ENCODE assay signal across 7 mouse cellular contexts in the genomic region with DNA sequence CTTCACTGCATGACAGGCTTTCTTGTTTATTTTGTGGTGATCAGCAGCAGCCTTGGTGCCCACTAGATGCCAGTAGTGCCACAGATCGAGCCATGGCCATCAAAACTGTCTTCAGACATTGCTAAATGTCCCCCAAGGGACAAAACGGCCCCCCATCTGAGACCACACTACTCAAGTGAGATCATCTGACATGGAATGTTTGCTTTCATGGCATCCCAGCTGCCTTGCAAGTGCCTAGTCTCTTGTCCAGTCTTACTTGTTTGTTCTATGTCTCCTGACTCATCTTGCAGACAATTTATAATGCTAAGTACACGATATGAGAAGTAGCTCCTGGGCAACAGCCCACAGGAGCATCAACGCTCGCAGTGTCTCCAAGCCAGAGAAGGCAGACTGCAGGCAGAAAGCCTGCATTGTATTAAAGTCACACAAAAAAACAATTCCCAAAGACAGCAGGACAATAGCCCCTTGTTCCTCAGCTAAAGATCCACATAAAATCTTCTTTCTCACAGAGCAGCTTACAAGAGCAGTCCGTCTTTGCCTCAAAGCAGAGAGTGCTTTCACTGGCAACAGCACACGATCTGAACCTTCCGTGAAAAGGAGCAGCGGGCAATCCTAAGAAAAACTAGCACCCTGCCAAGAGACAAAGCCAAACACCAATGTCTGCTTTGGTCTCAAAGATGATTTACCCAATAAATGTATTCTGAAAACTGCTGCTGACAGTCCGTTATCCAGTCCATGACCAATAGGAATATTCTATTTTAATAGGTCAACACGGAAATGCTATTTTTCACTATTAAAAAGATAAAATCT.
A peak's percentile ranks its signal among the peaks of the same experiment; 100 is the strongest.
DNase-seq lines count a peak whose midpoint lies in the region; ATAC-seq and TF ChIP-seq lines count a peak whose summit lies in the region.

No protein-coding gene starts in this region.

- H3K4me1 ChIP-seq in liver, postnatal 0 days (ENCODE audit: insufficient read depth): peaks cover 6% of the 10 kb centered on the region; the same call in 1 of the 2 replicates
- H3K4me1 ChIP-seq in liver, embryonic 11.5 days (replicated peaks; ENCODE audit: control insufficient read depth, insufficient read depth, low read length): no peaks in the 10 kb centered on the region
- peaks cover 8% of the 10 kb centered on the region for H3K4me1 ChIP-seq in cerebellum, adult 2 months (ENCODE audit: control insufficient read depth, insufficient read depth, low read length)
- H3K4me1 ChIP-seq in hindbrain, embryonic 11.5 days (replicated peaks; ENCODE audit: control insufficient read depth, insufficient read depth, low read length): no peaks in the 10 kb centered on the region
- H3K4me1 ChIP-seq in midbrain, embryonic 10.5 days: peaks cover 11% of the 10 kb centered on the region

- no peaks in the 10 kb centered on the region for H3K27me3 ChIP-seq in liver, postnatal 0 days (ENCODE audit: insufficient read depth, low read length)
- H3K27me3 ChIP-seq in liver, embryonic 11.5 days (replicated peaks; ENCODE audit: control insufficient read depth, insufficient read depth, low read length): no peaks in the 10 kb centered on the region
- H3K27me3 ChIP-seq in cerebellum, adult 2 months (ENCODE audit: control insufficient read depth, insufficient read depth, low read length): no peaks in the 10 kb centered on the region
- H3K27me3 ChIP-seq in hindbrain, embryonic 11.5 days (ENCODE audit: control insufficient read depth, insufficient read depth, low read length): no peaks in the 10 kb centered on the region
- peaks cover 5% of the 10 kb centered on the region; the same call in 1 of the 2 replicates for H3K27me3 ChIP-seq in midbrain, embryonic 10.5 days (ENCODE audit: low read depth, poor library complexity, severe bottlenecking)

- no peak for TF ChIP-seq EP300 in liver, postnatal 0 days (IDR thresholded peaks at IDR 0.05; ENCODE audit: low read depth)

- TF ChIP-seq POLR2A in cerebellum, adult 2 months (IDR thresholded peaks at IDR 0.05; ENCODE audit: borderline replicate concordance, insufficient read depth, low read length): no peak

- H3K36me3 ChIP-seq in liver, postnatal 0 days (replicated peaks; ENCODE audit: insufficient read depth, low read length): peaks cover 14% of the 10 kb centered on the region; the same call in 1 of the 2 replicates
- no peaks in the 10 kb centered on the region; the same call in 1 of the 2 replicates for H3K36me3 ChIP-seq in liver, embryonic 11.5 days (ENCODE audit: control insufficient read depth, insufficient read depth, low read length)
- 0 out of 2 replicates have a peak, but pooled peaks cover 5% of the 10 kb centered on the region for H3K36me3 ChIP-seq in hindbrain, embryonic 11.5 days (ENCODE audit: control insufficient read depth, insufficient read depth, low read length)
- peaks cover 19% of the 10 kb centered on the region for H3K36me3 ChIP-seq in midbrain, embryonic 10.5 days

- no peak for DNase-seq in liver, postnatal 0 days
- no peak for DNase-seq in liver, embryonic 11.5 days (ENCODE audit: low spot score)
- peak; percentile 31 to 46 for DNase-seq in cerebellum, adult 2 months
- DNase-seq in hindbrain, embryonic 11.5 days (ENCODE audit: low spot score): peak; percentile 40
- no peak for DNase-seq in midbrain, embryonic 10.5 days (ENCODE audit: low spot score)
- no peak for DNase-seq in ovary, postnatal 10 days (ENCODE audit: low spot score)

- no peak overlapping the region for H3K9ac ChIP-seq in liver, postnatal 0 days (replicated peaks)
- H3K9ac ChIP-seq in liver, embryonic 11.5 days (ENCODE audit: low read depth, low read length): no peak overlapping the region
- H3K9ac ChIP-seq in hindbrain, embryonic 11.5 days (ENCODE audit: low read depth, low read length): no peak overlapping the region

- H3K9me3 ChIP-seq in liver, postnatal 0 days (ENCODE audit: low read length): no peaks in the 10 kb centered on the region
- no peaks in the 10 kb centered on the region for H3K9me3 ChIP-seq in liver, embryonic 11.5 days (ENCODE audit: control insufficient read depth, low read length)
- no peaks in the 10 kb centered on the region for H3K9me3 ChIP-seq in hindbrain, embryonic 11.5 days (ENCODE audit: control insufficient read depth, low read length)
- no peaks in the 10 kb centered on the region for H3K9me3 ChIP-seq in midbrain, embryonic 10.5 days (replicated peaks)

- H3K27ac ChIP-seq in liver, postnatal 0 days (ENCODE audit: low read depth): no peak overlapping the region
- H3K27ac ChIP-seq in liver, embryonic 11.5 days (ENCODE audit: low read depth, low read length): no peak overlapping the region
- peak overlapping the region; percentile 97; the same call in 1 of the 2 replicates for H3K27ac ChIP-seq in cerebellum, adult 2 months (ENCODE audit: insufficient read depth, low read length)
- H3K27ac ChIP-seq in hindbrain, embryonic 11.5 days (ENCODE audit: low read depth, low read length): peak overlapping the region; percentile 60; the same call in 1 of the 2 replicates
- H3K27ac ChIP-seq in midbrain, embryonic 10.5 days (replicated peaks): peak overlapping the region; percentile 28

- no peak overlapping the region for H3K4me3 ChIP-seq in liver, postnatal 0 days (ENCODE audit: low read depth, low read length)
- H3K4me3 ChIP-seq in liver, embryonic 11.5 days (ENCODE audit: low read depth, low read length): no peak overlapping the region
- H3K4me3 ChIP-seq in cerebellum, adult 2 months (replicated peaks; ENCODE audit: insufficient read depth, low read depth, low read length): no peak overlapping the region
- no peak overlapping the region for H3K4me3 ChIP-seq in hindbrain, embryonic 11.5 days (ENCODE audit: low read depth, low read length)
- H3K4me3 ChIP-seq in midbrain, embryonic 10.5 days: no peak overlapping the region

- ATAC-seq in liver, postnatal 0 days: no peak
- no peak for ATAC-seq in liver, embryonic 11.5 days (replicated peaks; ENCODE audit: low FRiP score)
- ATAC-seq in hindbrain, embryonic 11.5 days (ENCODE audit: low FRiP score): peak; percentile 70
- no peak for ATAC-seq in erythroblast, adult 5-6 weeks (replicated peaks; ENCODE audit: low FRiP score, poor library complexity, severe bottlenecking)

- 79% methylated on average over 11 of the region's 11 CpGs for WGBS in liver, postnatal 0 days (ENCODE audit: insufficient replicate concordance)
- WGBS in liver, embryonic 11.5 days: 80% methylated on average over 11 of the region's 11 CpGs
- 19% methylated on average over 11 of the region's 11 CpGs for WGBS in cerebellum, adult 2 months
- WGBS in hindbrain, embryonic 11.5 days: 34% methylated on average over 11 of the region's 11 CpGs
- 48% methylated on average over 11 of the region's 11 CpGs for WGBS in midbrain, embryonic 10.5 days

- peak; percentile 39; the same call in 1 of the 2 replicates for TF ChIP-seq CTCF in liver, postnatal 0 days (IDR thresholded peaks at IDR 0.05; ENCODE audit: low read depth)
- peak; percentile 59 for TF ChIP-seq CTCF in cerebellum, adult 2 months (IDR thresholded peaks at IDR 0.05; ENCODE audit: borderline replicate concordance, insufficient read depth, low read depth, low read length)

- H3K4me2 ChIP-seq in liver, postnatal 0 days (ENCODE audit: low read depth, low read length): no peak overlapping the region
- no peak overlapping the region for H3K4me2 ChIP-seq in liver, embryonic 11.5 days
- no peak overlapping the region for H3K4me2 ChIP-seq in hindbrain, embryonic 11.5 days (replicated peaks; ENCODE audit: low read depth, low read length)

Comparison
In these comparisons a context has a peak if more than half of its experiments do, and no peak if none do; other contexts are left out.
1. DNase-seq: peak in cerebellum, adult 2 months (2 of 2) and hindbrain, embryonic 11.5 days (single experiment); none in liver, postnatal 0 days (single experiment), liver, embryonic 11.5 days (single experiment), midbrain, embryonic 10.5 days (single experiment) and ovary, postnatal 10 days (single experiment).
2. H3K27ac ChIP-seq: peak in cerebellum, adult 2 months (single experiment), hindbrain, embryonic 11.5 days (single experiment) and midbrain, embryonic 10.5 days (single experiment); none in liver, postnatal 0 days (single experiment) and liver, embryonic 11.5 days (single experiment).